ENCODE assay signal across 32 mouse cellular contexts in genomic region chr7:81968975-81969374, GRCm38 (mm10). TPM values are rescaled to one million over a fixed set of nuclear protein-coding genes. Genes with fewer than 3 reads are reported as not detected.
"Had no signal": no experiment of that assay in that cellular context is flagged by ENCODE, and none has a peak within 500 bp of the region (broad histone marks: within the 10 kb centered on the region; RNA-seq: fewer than 3 reads in every experiment).

No protein-coding gene starts in this region.

- H3K4me3 ChIP-seq: embryonic facial prominence, embryonic 10.5 days; embryonic facial prominence, embryonic 12.5 days; embryonic facial prominence, embryonic 13.5 days; embryonic facial prominence, embryonic 15.5 days; erythroblast, embryonic 14.5 days; forebrain, embryonic 10.5 days; forebrain, embryonic 12.5 days; forebrain, embryonic 13.5 days; forebrain, embryonic 15.5 days; gastrocnemius, adult 2 months; heart, adult 2 months had no signal

- ATAC-seq: forebrain, embryonic 13.5 days; forebrain, embryonic 14.5 days; forebrain, embryonic 15.5 days; forebrain, embryonic 16.5 days; forebrain, postnatal 0 days had no signal

- DNase-seq: cerebellum, adult 2 months; cerebellum, adult 8-10 months; cerebellum, adult 9-10 months; cerebellum, adult 9-11 months; cerebellum, postnatal 10 days; cerebellum, postnatal 14 days; cerebellum, postnatal 25 days; cerebellum, postnatal 36 days; embryo, embryonic 11 days; forebrain, postnatal 0 days; gastrocnemius, adult 2 months; gastrocnemius, postnatal 10 days; gastrocnemius, postnatal 14 days; gastrocnemius, postnatal 25 days; gastrocnemius, postnatal 36 days; heart, adult 18-20 months; heart, adult 2 months had no signal

- H3K9ac ChIP-seq: embryonic facial prominence, embryonic 12.5 days; embryonic facial prominence, embryonic 13.5 days; embryonic facial prominence, embryonic 15.5 days; forebrain, embryonic 12.5 days; forebrain, embryonic 13.5 days; forebrain, embryonic 15.5 days; forebrain, postnatal 0 days had no signal

- H3K4me2 ChIP-seq: embryonic facial prominence, embryonic 12.5 days; embryonic facial prominence, embryonic 13.5 days; embryonic facial prominence, embryonic 15.5 days; forebrain, embryonic 12.5 days; forebrain, embryonic 13.5 days; forebrain, embryonic 15.5 days had no signal

- H3K9me3 ChIP-seq: embryonic facial prominence, embryonic 10.5 days; embryonic facial prominence, embryonic 12.5 days; embryonic facial prominence, embryonic 13.5 days; embryonic facial prominence, embryonic 15.5 days; forebrain, embryonic 10.5 days; forebrain, embryonic 12.5 days; forebrain, embryonic 13.5 days; forebrain, embryonic 15.5 days had no signal

- H3K27ac ChIP-seq: embryonic facial prominence, embryonic 10.5 days; embryonic facial prominence, embryonic 12.5 days; embryonic facial prominence, embryonic 13.5 days; embryonic facial prominence, embryonic 15.5 days; forebrain, embryonic 10.5 days; forebrain, embryonic 12.5 days; forebrain, embryonic 13.5 days; forebrain, embryonic 15.5 days; gastrocnemius, adult 2 months; heart, adult 2 months had no signal

- H3K27me3 ChIP-seq: embryonic facial prominence, embryonic 15.5 days; forebrain, embryonic 12.5 days; forebrain, embryonic 13.5 days; forebrain, embryonic 15.5 days had no signal

- H3K36me3 ChIP-seq: embryonic facial prominence, embryonic 10.5 days; embryonic facial prominence, embryonic 12.5 days; embryonic facial prominence, embryonic 13.5 days; embryonic facial prominence, embryonic 15.5 days; forebrain, embryonic 10.5 days; forebrain, embryonic 12.5 days; forebrain, embryonic 15.5 days had no signal

- H3K4me1 ChIP-seq: embryonic facial prominence, embryonic 10.5 days; embryonic facial prominence, embryonic 12.5 days; embryonic facial prominence, embryonic 13.5 days; embryonic facial prominence, embryonic 15.5 days; forebrain, embryonic 10.5 days; forebrain, embryonic 12.5 days; forebrain, embryonic 13.5 days; forebrain, embryonic 15.5 days had no signal

RNA-seq across cellular contexts. Expression of gene Bnc1, which starts 23.1 kb away (rescaled TPM):
- total RNA-seq: forebrain, postnatal 0 days; gastrocnemius, adult 18-20 months; gastrocnemius, adult 2 months; gastrocnemius, adult 8-10 months; gastrocnemius, postnatal 10 days; gastrocnemius, postnatal 14 days; gastrocnemius, postnatal 36 days; granulocyte monocyte progenitor cell, adult 5-6 weeks had no signal
- polyA plus RNA-seq: cerebellum, adult 2 months; cortical plate, adult 2 months; erythroblast, embryonic 14.5 days; forebrain, embryonic 13.5 days; forebrain, postnatal 0 days had no signal

RNA-seq across cellular contexts. Expression of gene Hdgfl3, which starts 34.7 kb away (rescaled TPM):
- polyA plus RNA-seq: erythroblast, embryonic 14.5 days had no signal
